Mouse (Mus musculus) ES-Bruce4 (cell line): ENCODE data around the gene Itsn1. TPM values are rescaled to one million over a fixed set of nuclear protein-coding genes. Genes with fewer than 3 reads are reported as not detected.

Experiments used
- H3K27ac ChIP-seq: 2 replicates; pipeline ENCODE4 v1.5.1; 2012; ENCODE audit warnings: low read length, inconsistent platforms; ENCODE audit not compliant: insufficient read depth
- H3K27me3 ChIP-seq: 2 replicates; pipeline ENCODE4 v1.6.1; 2012; ENCODE audit warnings: mild to moderate bottlenecking, low read length, inconsistent platforms; ENCODE audit not compliant: control insufficient read depth, poor library complexity, insufficient read depth, severe bottlenecking
- H3K36me3 ChIP-seq: 2 replicates; pipeline ENCODE4 v1.6.1; 2012; ENCODE audit warnings: inconsistent platforms, mild to moderate bottlenecking, low read length, moderate library complexity; ENCODE audit not compliant: control insufficient read depth, poor library complexity, insufficient read depth, severe bottlenecking
- H3K4me1 ChIP-seq: one replicate; pipeline ENCODE4 v1.8.1; 2011; ENCODE audit warnings: low read length; ENCODE audit not compliant: control insufficient read depth, insufficient read depth
- H3K4me3 ChIP-seq: 2 replicates; pipeline ENCODE4 v1.5.1; 2011; ENCODE audit warnings: low read depth, mild to moderate bottlenecking, low read length
- H3K9ac ChIP-seq: 2 replicates; pipeline ENCODE4 v1.6.1; 2012; ENCODE audit warnings: low read depth, mild to moderate bottlenecking, inconsistent platforms; ENCODE audit not compliant: poor library complexity, severe bottlenecking
- H3K9me3 ChIP-seq: replicated peaks from 2 replicates; pipeline ENCODE4 v1.6.1; 2012; ENCODE audit warnings: mild to moderate bottlenecking, low read length, inconsistent platforms; ENCODE audit not compliant: control insufficient read depth, poor library complexity, insufficient read depth, severe bottlenecking
- CTCF ChIP-seq: IDR thresholded peaks from one replicate; pipeline ENCODE4 v1.8.1; 2011; ENCODE audit warnings: low read depth, low read length
- EP300 ChIP-seq: IDR thresholded peaks from 2 replicates; pipeline ENCODE4 v1.6.1; 2011; ENCODE audit warnings: low read depth, low read length; ENCODE audit not compliant: insufficient read depth
- POLR2A ChIP-seq: IDR thresholded peaks from one replicate; pipeline ENCODE4 v1.8.1; 2011; ENCODE audit warnings: low read length; ENCODE audit not compliant: insufficient read depth
- polyA plus RNA-seq: library from polyadenylated mRNA; stranded (reverse); fragments of >200 nt; gene quantifications from 2 replicates; pipeline ENCODE4 v1.2.4, GENCODE M21; 2011; ENCODE audit warnings: low read depth; ENCODE audit not compliant: missing spikeins, insufficient read depth, insufficient read length

Itsn1 gene
- polyA plus RNA-seq, 1 experiment: 85.7 TPM

GRCm38 (mm10) chr16:91767165-91767701 is 38.2 kb downstream of the Itsn1 start:
- no peak overlapping the region for H3K4me3 ChIP-seq
- TF ChIP-seq POLR2A (no peak), CTCF (no peak), EP300 (no peak)
- H3K4me1 ChIP-seq: peaks cover 2% of the 10 kb centered on the region
- no peak overlapping the region for H3K9ac ChIP-seq
- no peaks in the 10 kb centered on the region for H3K36me3 ChIP-seq
- no peaks in the 10 kb centered on the region for H3K27me3 ChIP-seq
- H3K27ac ChIP-seq: no peak overlapping the region
- H3K9me3 ChIP-seq: no peaks in the 10 kb centered on the region

GRCm38 (mm10) chr16:91768586-91768985 is 39.5 kb downstream of the Itsn1 start:
- TF ChIP-seq EP300 (no peak), CTCF (no peak), POLR2A (no peak)
- Histone ChIP-seq H3K9me3 (no peaks in the 10 kb centered on the region), H3K4me1 (peaks cover 2% of the 10 kb centered on the region), H3K27me3 (no peaks in the 10 kb centered on the region), H3K4me3 (no peak overlapping the region), H3K27ac (no peak overlapping the region), H3K36me3 (no peaks in the 10 kb centered on the region), H3K9ac (no peak overlapping the region)

- Histone ChIP-seq H3K4me3 (no peak overlapping the region), H3K4me1 (no peaks in the 10 kb centered on the region), H3K36me3 (no peaks in the 10 kb centered on the region), H3K27ac (no peak overlapping the region), H3K9ac (no peak overlapping the region), H3K27me3 (no peaks in the 10 kb centered on the region), H3K9me3 (no peaks in the 10 kb centered on the region)
- no peak for TF ChIP-seq EP300
- no peak for TF ChIP-seq CTCF
- no peak for TF ChIP-seq POLR2A
Measured at GRCm38 (mm10) chr16:91769911-91770310, 40.8 kb downstream of the Itsn1 start.

- Histone ChIP-seq H3K4me1 (no peaks in the 10 kb centered on the region), H3K9ac (no peak overlapping the region), H3K4me3 (no peak overlapping the region), H3K27ac (no peak overlapping the region), H3K36me3 (no peaks in the 10 kb centered on the region), H3K9me3 (no peaks in the 10 kb centered on the region), H3K27me3 (no peaks in the 10 kb centered on the region)
- TF ChIP-seq EP300 (no peak), CTCF (no peak), POLR2A (no peak)
Measured at GRCm38 (mm10) chr16:91770662-91771061, 41.6 kb downstream of the Itsn1 start.

GRCm38 (mm10) chr16:91771334-91771733 is 42.3 kb downstream of the Itsn1 start:
- Histone ChIP-seq H3K27me3 (no peaks in the 10 kb centered on the region), H3K4me3 (no peak overlapping the region), H3K9me3 (no peaks in the 10 kb centered on the region), H3K4me1 (no peaks in the 10 kb centered on the region), H3K27ac (no peak overlapping the region), H3K36me3 (no peaks in the 10 kb centered on the region), H3K9ac (no peak overlapping the region)
- TF ChIP-seq EP300 (no peak), CTCF (no peak), POLR2A (no peak)

GRCm38 (mm10) chr16:91772586-91772985 is 43.5 kb downstream of the Itsn1 start:
- Histone ChIP-seq H3K4me3 (no peak overlapping the region), H3K9ac (no peak overlapping the region), H3K27me3 (no peaks in the 10 kb centered on the region), H3K27ac (no peak overlapping the region), H3K36me3 (no peaks in the 10 kb centered on the region), H3K4me1 (no peaks in the 10 kb centered on the region), H3K9me3 (no peaks in the 10 kb centered on the region)
- TF ChIP-seq EP300 (no peak), POLR2A (no peak), CTCF (no peak)
